Comparison of ENCODE assay signal across 10 mouse cellular contexts in genomic region chr2:125765029-125765428, GRCm38 (mm10). TPM values are rescaled to one million over a fixed set of nuclear protein-coding genes. Genes with fewer than 3 reads are reported as not detected.
DNase-seq lines count a peak whose midpoint lies in the region; ATAC-seq and TF ChIP-seq lines count a peak whose summit lies in the region.
"Had no signal": no experiment of that assay in that cellular context is flagged by ENCODE, and none has a peak within 500 bp of the region (broad histone marks: within the 10 kb centered on the region; RNA-seq: fewer than 3 reads in every experiment).

No protein-coding gene starts in this region.

- no peaks in the 10 kb centered on the region for H3K4me1 ChIP-seq in forebrain, postnatal 0 days (ENCODE audit: insufficient read depth)
- H3K4me1 ChIP-seq in forebrain, embryonic 16.5 days (replicated peaks; ENCODE audit: control insufficient read depth, insufficient read depth, low read length): no peaks in the 10 kb centered on the region
- H3K4me1 ChIP-seq in liver, embryonic 14.5 days (replicated peaks; ENCODE audit: control insufficient read depth in 2 of 2, insufficient read depth in 2 of 2, low read length in 1 of 2): no peaks in the 10 kb centered on the region
- H3K4me1 ChIP-seq: megakaryocyte, embryonic 14.5 days had no signal

- 76% methylated on average over 3 of the region's 3 CpGs for WGBS in forebrain, postnatal 0 days
- WGBS in forebrain, embryonic 16.5 days: 83% methylated on average over 3 of the region's 3 CpGs
- 77% methylated on average over 3 of the region's 3 CpGs for WGBS in liver, embryonic 14.5 days (ENCODE audit: insufficient replicate concordance)

- no peaks in the 10 kb centered on the region for H3K27me3 ChIP-seq in forebrain, postnatal 0 days (ENCODE audit: insufficient read depth, low read length)
- no peaks in the 10 kb centered on the region for H3K27me3 ChIP-seq in forebrain, embryonic 16.5 days (replicated peaks; ENCODE audit: control insufficient read depth, insufficient read depth, low read length)
- no peaks in the 10 kb centered on the region for H3K27me3 ChIP-seq in liver, embryonic 14.5 days (ENCODE audit: control insufficient read depth, insufficient read depth, low read length)
- H3K27me3 ChIP-seq: megakaryocyte, embryonic 14.5 days had no signal

- DNase-seq in forebrain, postnatal 0 days: peak; percentile 24
- no peak for DNase-seq in liver, embryonic 14.5 days (ENCODE audit: low read depth in 3 of 3, low spot score in 3 of 3)
- no peak for DNase-seq in liver
- peak; percentile 60 for DNase-seq in retina, postnatal 1 day
- DNase-seq in frontal cortex, postnatal 36 days (ENCODE audit: low spot score in 2 of 2): no peak
- DNase-seq in right cerebral cortex, adult 2 months (ENCODE audit: low spot score in 2 of 2): no peak
- DNase-seq: right cerebral cortex, postnatal 14 days had no signal

- peaks cover 65% of the 10 kb centered on the region for H3K36me3 ChIP-seq in forebrain, postnatal 0 days (ENCODE audit: insufficient read depth)
- peaks cover 27% of the 10 kb centered on the region; the same call in 1 of the 2 replicates for H3K36me3 ChIP-seq in forebrain, embryonic 16.5 days (ENCODE audit: control insufficient read depth, insufficient read depth)
- H3K36me3 ChIP-seq in liver, embryonic 14.5 days (replicated peaks; ENCODE audit: control insufficient read depth, insufficient read depth, low read depth): no peaks in the 10 kb centered on the region; the same call in 1 of the 2 replicates

- no peak overlapping the region for H3K27ac ChIP-seq in forebrain, postnatal 0 days (ENCODE audit: low read depth, low read length)
- H3K27ac ChIP-seq in forebrain, embryonic 16.5 days (ENCODE audit: low read length): no peak overlapping the region
- no peak overlapping the region for H3K27ac ChIP-seq in liver, embryonic 14.5 days

- peak; percentile 58 for TF ChIP-seq CTCF in forebrain, postnatal 0 days (IDR thresholded peaks at IDR 0.05; ENCODE audit: low read depth)
- TF ChIP-seq CTCF in liver, embryonic 14.5 days (IDR thresholded peaks at IDR 0.05; ENCODE audit: low read depth): peak; percentile 61

- ATAC-seq in forebrain, postnatal 0 days: peak; percentile 68
- ATAC-seq in forebrain, embryonic 16.5 days: no peak
- ATAC-seq in liver, embryonic 14.5 days (ENCODE audit: insufficient read depth): no peak
- peak; percentile 44 for ATAC-seq in granulocyte monocyte progenitor cell, adult 5-6 weeks (replicated peaks; ENCODE audit: poor library complexity, severe bottlenecking)

- H3K4me3 ChIP-seq in forebrain, postnatal 0 days (ENCODE audit: low read depth, low read length): no peak overlapping the region
- no peak overlapping the region for H3K4me3 ChIP-seq in forebrain, embryonic 16.5 days (replicated peaks; ENCODE audit: low read length)
- no peak overlapping the region for H3K4me3 ChIP-seq in liver, embryonic 14.5 days (ENCODE audit: insufficient read depth in 1 of 2, low read depth in 2 of 2, low read length in 2 of 2)
- H3K4me3 ChIP-seq: megakaryocyte, embryonic 14.5 days had no signal

- H3K4me2 ChIP-seq in forebrain, postnatal 0 days (ENCODE audit: low read depth): no peak overlapping the region
- H3K4me2 ChIP-seq in forebrain, embryonic 16.5 days (ENCODE audit: low read length): no peak overlapping the region
- H3K4me2 ChIP-seq in liver, embryonic 14.5 days (ENCODE audit: low read depth): no peak overlapping the region

- TF ChIP-seq EP300 in liver, embryonic 14.5 days (IDR thresholded peaks at IDR 0.05; ENCODE audit: low read depth): no peak

- H3K9me3 ChIP-seq in forebrain, postnatal 0 days (ENCODE audit: low read length): no peaks in the 10 kb centered on the region
- no peaks in the 10 kb centered on the region for H3K9me3 ChIP-seq in forebrain, embryonic 16.5 days (ENCODE audit: control insufficient read depth, low read length)
- H3K9me3 ChIP-seq in liver, embryonic 14.5 days (ENCODE audit: control insufficient read depth, low read length): no peaks in the 10 kb centered on the region
- H3K9me3 ChIP-seq: megakaryocyte, embryonic 14.5 days had no signal

- H3K9ac ChIP-seq in forebrain, postnatal 0 days: no peak overlapping the region
- H3K9ac ChIP-seq in forebrain, embryonic 16.5 days (replicated peaks; ENCODE audit: low read depth, low read length): no peak overlapping the region
- no peak overlapping the region for H3K9ac ChIP-seq in liver, embryonic 14.5 days (replicated peaks)

RNA-seq across cellular contexts. Expression of gene Secisbp2l, which starts 17.6 kb away (rescaled TPM):
- 56.8 and 65.6 TPM in 2 replicates for total RNA-seq in forebrain, postnatal 0 days (2014; rRNA removed)
- 20.9 and 29.8 TPM in 2 replicates for polyA plus RNA-seq in forebrain, postnatal 0 days (2015; fragmentation: Nextera tagmentation; extraction: Ambion mirVana)
- polyA plus RNA-seq in forebrain, embryonic 16.5 days (2015; fragmentation: Nextera tagmentation; extraction: Ambion mirVana): 32.2 and 35.3 TPM in 2 replicates
- 1.7 and 2.5 TPM in 2 replicates for polyA plus RNA-seq in liver, embryonic 14.5 days (2012; rRNA removed)
- polyA plus RNA-seq in liver, embryonic 14.5 days (2014; fragmentation: Nextera tagmentation; extraction: Ambion mirVana): 3.7 and 4.6 TPM in 2 replicates
- 11.2 and 20.4 TPM in 2 replicates for total RNA-seq in granulocyte monocyte progenitor cell, adult 5-6 weeks (2014; fragmentation: Nextera tagmentation)
- total RNA-seq in granulocyte monocyte progenitor cell, adult 5-6 weeks (2017): 14.2 and 17.7 TPM in 2 replicates

RNA-seq across cellular contexts. Expression of gene Shc4, which starts 41.1 kb away (rescaled TPM):
- 4.3 and 6.8 TPM in 2 replicates for total RNA-seq in forebrain, postnatal 0 days (2014; rRNA removed)
- 0.79 and 2.5 TPM in 2 replicates for polyA plus RNA-seq in forebrain, postnatal 0 days (2015; fragmentation: Nextera tagmentation; extraction: Ambion mirVana)
- 1.5 and 2.0 TPM in 2 replicates for polyA plus RNA-seq in forebrain, embryonic 16.5 days (2015; fragmentation: Nextera tagmentation; extraction: Ambion mirVana)
- 0.52 and 0.60 TPM in 2 replicates for polyA plus RNA-seq in liver, embryonic 14.5 days (2012; rRNA removed)
- polyA plus RNA-seq in liver, embryonic 14.5 days (2014; fragmentation: Nextera tagmentation; extraction: Ambion mirVana): 0.50 and 0.58 TPM in 2 replicates
- total RNA-seq in granulocyte monocyte progenitor cell, adult 5-6 weeks (2014; fragmentation: Nextera tagmentation): not detected in 2 replicates
- 0.26 and 1.0 TPM in 2 replicates for total RNA-seq in granulocyte monocyte progenitor cell, adult 5-6 weeks (2017)

Comparison
In these comparisons a context has a peak if more than half of its experiments do, and no peak if none do; other contexts are left out.
1. ATAC-seq: peak in forebrain, postnatal 0 days (single experiment) and granulocyte monocyte progenitor cell, adult 5-6 weeks (single experiment); none in forebrain, embryonic 16.5 days (single experiment) and liver, embryonic 14.5 days (single experiment).
2. DNase-seq: peak in forebrain, postnatal 0 days (single experiment) and retina, postnatal 1 day (single experiment); none in liver, embryonic 14.5 days (0 of 3), liver (single experiment), frontal cortex, postnatal 36 days (0 of 2) and right cerebral cortex, adult 2 months (0 of 2).